Mouse (Mus musculus) thymus, postnatal 14 days (tissue): ENCODE measurements around the gene Xrcc5.

Source experiments
- DNase-seq: peaks from one replicate; pipeline ENCODE4 v3.0.0; 2021

Xrcc5 gene

GRCm38 (mm10) chr1:72307317-72307798 is at the start of gene Xrcc5:
Gene Xrcc5, plus strand, starts transcription at chr1:72307421.
- DNase-seq, result peak; percentile 93

- no peak for DNase-seq
These were observed 44.1 kb upstream of the Xrcc5 start for GRCm38 (mm10) chr1:72263099-72263498.

- no peak for DNase-seq
These were observed 29.1 kb upstream of the Xrcc5 start for GRCm38 (mm10) chr1:72278085-72278484.

GRCm38 (mm10) chr1:72282604-72283003 is 24.6 kb upstream of the Xrcc5 start:
- DNase-seq, result no peak

GRCm38 (mm10) chr1:72283992-72284485 is 23.2 kb upstream of the Xrcc5 start, which contains the start of the genes Pecr and Tmem169:
Gene Pecr, minus strand, starts transcription at chr1:72284314.
Gene Tmem169, plus strand, starts transcription at chr1:72284369.
- peak; percentile 84 for DNase-seq

GRCm38 (mm10) chr1:72284539-72284938 is 22.7 kb upstream of the Xrcc5 start:
- peak; percentile 4 for DNase-seq

- DNase-seq, result no peak
These were observed 20.3 kb upstream of the Xrcc5 start for GRCm38 (mm10) chr1:72286904-72287303.

GRCm38 (mm10) chr1:72287893-72288292 is 19.3 kb upstream of the Xrcc5 start:
- DNase-seq, result no peak

GRCm38 (mm10) chr1:72288527-72289150 is 18.6 kb upstream of the Xrcc5 start:
- no peak for DNase-seq

- no peak for DNase-seq
These were observed 16.3 kb upstream of the Xrcc5 start for GRCm38 (mm10) chr1:72290896-72291295.

- DNase-seq, result no peak
These were observed 15.8 kb upstream of the Xrcc5 start for GRCm38 (mm10) chr1:72291421-72291820.

- DNase-seq, result no peak
These were observed 15.3 kb upstream of the Xrcc5 start for GRCm38 (mm10) chr1:72291925-72292324.

GRCm38 (mm10) chr1:72293869-72294663 is 13.2 kb upstream of the Xrcc5 start:
- DNase-seq, result no peak

- no peak for DNase-seq
These were observed 11.5 kb upstream of the Xrcc5 start for GRCm38 (mm10) chr1:72295746-72296145.

GRCm38 (mm10) chr1:72301845-72302244 is 5.4 kb upstream of the Xrcc5 start:
- DNase-seq, result no peak

GRCm38 (mm10) chr1:72306241-72306640 is 980 bp upstream of the Xrcc5 start:
- no peak for DNase-seq

- peak; percentile 67 for DNase-seq
These were observed 491 bp upstream of the Xrcc5 start for GRCm38 (mm10) chr1:72306679-72307181.

GRCm38 (mm10) chr1:72308919-72309318 is 1.7 kb downstream of the Xrcc5 start:
- no peak for DNase-seq

GRCm38 (mm10) chr1:72309744-72310424 is 2.7 kb downstream of the Xrcc5 start:
- no peak for DNase-seq

GRCm38 (mm10) chr1:72312701-72313398 is 5.6 kb downstream of the Xrcc5 start:
- no peak for DNase-seq

GRCm38 (mm10) chr1:72313399-72314039 is 6.3 kb downstream of the Xrcc5 start:
- DNase-seq, result no peak

GRCm38 (mm10) chr1:72315447-72315846 is 8.2 kb downstream of the Xrcc5 start:
- DNase-seq, result no peak
